34 mouse cellular contexts compared by ENCODE assay signal in the genomic region with DNA sequence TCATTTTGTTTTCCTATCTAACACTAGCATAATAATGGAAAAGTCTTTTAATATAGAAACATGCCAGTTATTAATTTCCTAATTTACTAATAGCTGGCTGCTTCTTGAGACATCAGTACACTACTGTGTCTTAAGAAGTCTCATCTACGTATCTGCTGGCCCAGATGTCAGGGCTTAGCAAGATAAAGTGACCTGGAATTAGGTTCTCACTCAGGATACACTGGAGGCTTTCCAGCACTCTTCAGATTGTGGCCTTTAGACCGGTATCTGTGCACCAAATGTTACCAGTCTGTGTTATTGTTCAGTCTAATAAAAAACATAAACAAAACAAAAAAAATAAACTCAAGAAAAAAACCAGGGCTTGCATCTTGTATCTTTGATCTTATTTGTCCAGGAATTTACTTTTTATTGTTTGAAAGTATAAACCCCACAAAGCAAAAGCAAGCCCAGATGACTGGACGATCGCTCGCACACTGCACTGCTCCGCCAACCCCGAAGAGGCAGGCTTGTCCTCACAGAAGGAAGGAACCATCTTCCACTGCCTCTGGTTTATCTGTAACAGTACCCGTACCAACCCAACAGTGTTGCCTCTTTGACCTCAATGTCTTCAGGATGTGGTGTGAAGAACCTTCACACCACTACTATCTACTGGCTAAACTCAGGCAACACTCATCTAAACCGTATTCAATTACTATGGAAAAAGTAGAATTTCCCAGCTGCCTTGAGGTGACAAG. TPM values are rescaled to one million over a fixed set of nuclear protein-coding genes. Genes with fewer than 3 reads are reported as not detected.
DNase-seq lines count a peak whose midpoint lies in the region; ATAC-seq and TF ChIP-seq lines count a peak whose summit lies in the region.
"Had no signal": no experiment of that assay in that cellular context is flagged by ENCODE, and none has a peak within 500 bp of the region (broad histone marks: within the 10 kb centered on the region; RNA-seq: fewer than 3 reads in every experiment).

No protein-coding gene starts in this region.

- H3K4me1 ChIP-seq in cerebellum, adult 2 months (ENCODE audit: control insufficient read depth, insufficient read depth, low read length), result peaks cover 25% of the 10 kb centered on the region
- no peaks in the 10 kb centered on the region for H3K4me1 ChIP-seq in midbrain, embryonic 11.5 days (ENCODE audit: control insufficient read depth, insufficient read depth, low read length)
- H3K4me1 ChIP-seq in midbrain, embryonic 14.5 days (ENCODE audit: control insufficient read depth, insufficient read depth, low read length), result no peaks in the 10 kb centered on the region
- H3K4me1 ChIP-seq: embryonic facial prominence, embryonic 13.5 days; forebrain, embryonic 10.5 days; heart, embryonic 13.5 days; lung, embryonic 15.5 days; midbrain, embryonic 15.5 days; stomach, embryonic 15.5 days had no signal

- 68% methylated on average over 9 of the region's 9 CpGs for WGBS in cerebellum, adult 2 months
- 89% methylated on average over 9 of the region's 9 CpGs for WGBS in midbrain, embryonic 11.5 days
- WGBS in midbrain, embryonic 14.5 days, result 93% methylated on average over 9 of the region's 9 CpGs

- no peak for TF ChIP-seq CTCF in cerebellum, adult 2 months (IDR thresholded peaks at IDR 0.05; ENCODE audit: borderline replicate concordance, insufficient read depth, low read depth, low read length)

- H3K36me3 ChIP-seq in midbrain, embryonic 11.5 days (ENCODE audit: control insufficient read depth, insufficient read depth, low read length), result peaks cover 5% of the 10 kb centered on the region; the same call in 1 of the 2 replicates
- H3K36me3 ChIP-seq in midbrain, embryonic 14.5 days (ENCODE audit: control insufficient read depth, insufficient read depth, low read length), result peaks cover 23% of the 10 kb centered on the region
- H3K36me3 ChIP-seq: midbrain, embryonic 15.5 days had no signal

- H3K4me2 ChIP-seq in midbrain, embryonic 11.5 days, result no peak overlapping the region
- H3K4me2 ChIP-seq in midbrain, embryonic 14.5 days (ENCODE audit: low read length), result no peak overlapping the region
- H3K4me2 ChIP-seq: embryonic facial prominence, embryonic 13.5 days; forebrain, embryonic 15.5 days; heart, embryonic 13.5 days; hindbrain, embryonic 14.5 days; lung, embryonic 15.5 days; midbrain, embryonic 15.5 days; neural tube, embryonic 15.5 days; stomach, embryonic 15.5 days had no signal

- H3K4me3 ChIP-seq in cerebellum, adult 2 months (replicated peaks; ENCODE audit: insufficient read depth, low read depth, low read length), result no peak overlapping the region
- H3K4me3 ChIP-seq in midbrain, embryonic 11.5 days (ENCODE audit: low read depth, low read length), result no peak overlapping the region
- no peak overlapping the region for H3K4me3 ChIP-seq in midbrain, embryonic 14.5 days (replicated peaks; ENCODE audit: low read depth, low read length)
- H3K4me3 ChIP-seq: embryonic facial prominence, embryonic 13.5 days; forebrain, embryonic 10.5 days; forebrain, embryonic 15.5 days; gastrocnemius, adult 2 months; heart, embryonic 13.5 days; lung, embryonic 15.5 days; megakaryocyte, embryonic 14.5 days; midbrain, embryonic 15.5 days; neural tube, embryonic 15.5 days; stomach, embryonic 15.5 days had no signal

- no peaks in the 10 kb centered on the region for H3K9me3 ChIP-seq in midbrain, embryonic 11.5 days (ENCODE audit: control insufficient read depth, low read length)
- H3K9me3 ChIP-seq in midbrain, embryonic 14.5 days (ENCODE audit: control insufficient read depth, low read length), result no peaks in the 10 kb centered on the region
- H3K9me3 ChIP-seq: embryonic facial prominence, embryonic 13.5 days; forebrain, embryonic 10.5 days; forebrain, embryonic 15.5 days; heart, embryonic 13.5 days; lung, embryonic 15.5 days; megakaryocyte, embryonic 14.5 days; midbrain, embryonic 15.5 days; neural tube, embryonic 15.5 days; stomach, embryonic 15.5 days had no signal

- no peak for DNase-seq in cerebellum, adult 2 months
- DNase-seq in cerebellum, postnatal 4 days (ENCODE audit: low spot score in 2 of 2), result no peak
- DNase-seq in midbrain, embryonic 11.5 days (ENCODE audit: low spot score, missing footprints), result peak; percentile 69
- no peak for DNase-seq in midbrain, embryonic 14.5 days
- DNase-seq in left cerebral cortex, adult 11 months (ENCODE audit: low spot score), result no peak
- DNase-seq in kidney, postnatal 36 days, result no peak
- DNase-seq: cerebellum, adult 8-10 months; gastrocnemius, adult 2 months; gastrocnemius, postnatal 36 days; heart, postnatal 10 days; kidney, adult 11 months; kidney, postnatal 4 days; layer of hippocampus, postnatal 36 days; retina, postnatal 1 day; right cerebral cortex, postnatal 14 days; thymus, postnatal 14 days had no signal

- H3K9ac ChIP-seq in midbrain, embryonic 11.5 days (ENCODE audit: low read length), result no peak overlapping the region
- H3K9ac ChIP-seq in midbrain, embryonic 14.5 days (replicated peaks; ENCODE audit: low read length), result no peak overlapping the region
- H3K9ac ChIP-seq: embryonic facial prominence, embryonic 13.5 days; forebrain, embryonic 15.5 days; heart, embryonic 13.5 days; hindbrain, embryonic 14.5 days; liver, embryonic 14.5 days; lung, embryonic 15.5 days; midbrain, embryonic 15.5 days; neural tube, embryonic 15.5 days; stomach, embryonic 15.5 days had no signal

- ATAC-seq in midbrain, embryonic 11.5 days (ENCODE audit: low FRiP score), result no peak
- ATAC-seq in midbrain, embryonic 14.5 days (ENCODE audit: low FRiP score, low TSS enrichment), result no peak
- ATAC-seq in megakaryocyte, adult 5-6 weeks (ENCODE audit: poor library complexity, severe bottlenecking), result peak; percentile 16; the same call in 1 of the 2 replicates
- ATAC-seq: forebrain, embryonic 15.5 days; midbrain, embryonic 15.5 days had no signal

- peak overlapping the region; percentile 92 for H3K27ac ChIP-seq in cerebellum, adult 2 months (ENCODE audit: insufficient read depth, low read length)
- no peak overlapping the region for H3K27ac ChIP-seq in midbrain, embryonic 11.5 days (ENCODE audit: low read depth, low read length)
- H3K27ac ChIP-seq in midbrain, embryonic 14.5 days (replicated peaks; ENCODE audit: low read depth, low read length), result no peak overlapping the region
- H3K27ac ChIP-seq: embryonic facial prominence, embryonic 13.5 days; forebrain, embryonic 10.5 days; forebrain, embryonic 15.5 days; gastrocnemius, adult 2 months; heart, embryonic 13.5 days; hindbrain, embryonic 14.5 days; liver, embryonic 14.5 days; lung, embryonic 15.5 days; midbrain, embryonic 15.5 days; neural tube, embryonic 15.5 days; stomach, embryonic 15.5 days had no signal

- TF ChIP-seq POLR2A in cerebellum, adult 2 months (IDR thresholded peaks at IDR 0.05; ENCODE audit: borderline replicate concordance, insufficient read depth, low read length), result no peak

- no peaks in the 10 kb centered on the region for H3K27me3 ChIP-seq in cerebellum, adult 2 months (ENCODE audit: control insufficient read depth, insufficient read depth, low read length)
- H3K27me3 ChIP-seq in midbrain, embryonic 11.5 days (ENCODE audit: control insufficient read depth, insufficient read depth, low read length), result no peaks in the 10 kb centered on the region
- no peaks in the 10 kb centered on the region for H3K27me3 ChIP-seq in midbrain, embryonic 14.5 days (ENCODE audit: control insufficient read depth, insufficient read depth, low read length)
- H3K27me3 ChIP-seq: embryonic facial prominence, embryonic 13.5 days; forebrain, embryonic 15.5 days; heart, embryonic 13.5 days; lung, embryonic 15.5 days; midbrain, embryonic 15.5 days; neural tube, embryonic 15.5 days; stomach, embryonic 15.5 days had no signal

RNA-seq across cellular contexts. Expression of a gene that starts 7.4 kb away (rescaled TPM):
- 25.8 and 27.9 TPM in 2 replicates for polyA plus RNA-seq in cerebellum, adult 2 months (2012; rRNA removed)
- polyA plus RNA-seq in midbrain, embryonic 11.5 days (2014; fragmentation: Nextera tagmentation; extraction: Ambion mirVana), result 27.1 and 30.4 TPM in 2 replicates
- 9.0 and 13.3 TPM in 2 replicates for polyA plus RNA-seq in midbrain, embryonic 14.5 days (2014; fragmentation: Nextera tagmentation; extraction: Ambion mirVana)
- 77.7 and 81.1 TPM in 2 replicates for total RNA-seq in megakaryocyte, adult 5-6 weeks (2015)
- 77.6 and 82.9 TPM in 2 replicates for total RNA-seq in megakaryocyte, adult 5-6 weeks (2017)

RNA-seq across cellular contexts. Expression of a gene that starts 21.9 kb away (rescaled TPM):
- 141 and 158 TPM in 2 replicates for polyA plus RNA-seq in cerebellum, adult 2 months (2012; rRNA removed)
- 26.5 and 27.3 TPM in 2 replicates for polyA plus RNA-seq in midbrain, embryonic 11.5 days (2014; fragmentation: Nextera tagmentation; extraction: Ambion mirVana)
- 30.4 and 36.2 TPM in 2 replicates for polyA plus RNA-seq in midbrain, embryonic 14.5 days (2014; fragmentation: Nextera tagmentation; extraction: Ambion mirVana)
- 46.3 and 51.3 TPM in 2 replicates for total RNA-seq in megakaryocyte, adult 5-6 weeks (2015)
- total RNA-seq in megakaryocyte, adult 5-6 weeks (2017), result 72.7 and 92.4 TPM in 2 replicates

RNA-seq across cellular contexts. Expression of a gene that starts 30.7 kb away (rescaled TPM):
- polyA plus RNA-seq in cerebellum, adult 2 months (2012; rRNA removed), result 0.10 TPM in 1 of 2 replicates, not detected in the other
- not detected in 2 replicates for polyA plus RNA-seq in midbrain, embryonic 11.5 days (2014; fragmentation: Nextera tagmentation; extraction: Ambion mirVana)
- polyA plus RNA-seq in midbrain, embryonic 14.5 days (2014; fragmentation: Nextera tagmentation; extraction: Ambion mirVana), result 0.24 TPM in 1 of 2 replicates, not detected in the other
- total RNA-seq in megakaryocyte, adult 5-6 weeks (2015), result 1.5 and 1.8 TPM in 2 replicates
- total RNA-seq in megakaryocyte, adult 5-6 weeks (2017), result 1.8 and 2.0 TPM in 2 replicates
- total RNA-seq: adrenal gland, adult 2 months; adrenal gland, postnatal 36 days; gastrocnemius, adult 2 months; gastrocnemius, postnatal 36 days; heart, postnatal 10 days; layer of hippocampus, adult 8-10 months; layer of hippocampus, postnatal 36 days; left cerebral cortex, postnatal 10 days had no signal
- polyA plus RNA-seq: embryonic facial prominence, embryonic 13.5 days; forebrain, embryonic 10.5 days; forebrain, embryonic 15.5 days; heart, embryonic 13.5 days; hindbrain, embryonic 14.5 days; kidney, embryonic 16.5 days; limb, embryonic 11.5 days; lung, embryonic 15.5 days; midbrain, embryonic 15.5 days; neural tube, embryonic 15.5 days had no signal
